Mouse (Mus musculus) left cerebral cortex, adult 2 months (tissue): ENCODE data around the gene Clec18a. TPM values are rescaled to one million over a fixed set of nuclear protein-coding genes. Genes with fewer than 3 reads are reported as not detected.
A peak's percentile ranks its signal among the peaks of the same experiment; 100 is the strongest.
"Not testable (repeated sequence)": the region's sequence is repeated elsewhere in the genome, so short reads cannot be mapped to it uniquely, and the experiment has no call there.

Experiments used
- DNase-seq, 2 experiments: peaks; one replicate each; pipeline ENCODE4 v3.0.0; 2021 to 2022; ENCODE audit warnings: low spot score in 2 of 2, mixed read lengths in 1 of 2; ENCODE audit errors: extremely low spot score in 1 of 2
- H3K27ac ChIP-seq: fragments of 200-600 bp; 2 replicates; pipeline ENCODE4 v1.8.1; 2022
- H3K4me3 ChIP-seq: fragments of 200-600 bp; 2 replicates; pipeline ENCODE4 v1.8.1; 2022
- CTCF ChIP-seq: fragments of 200-600 bp; IDR thresholded peaks from 2 replicates; pipeline ENCODE4 v1.8.1; 2022; ENCODE audit warnings: antibody characterized with exemption, mild to moderate bottlenecking, moderate library complexity
- intact Hi-C: fragments of 180-260 bp; cut with DNase I; formaldehyde crosslinking; loops from one replicate; pipeline ENCODE4 v1.15.1; 2025
- microRNA-seq, 2 experiments: library from miRNA; unstranded; fragments of <30 nt; microRNA quantifications; one replicate each; pipeline ENCODE4 v1.2.0; 2021
- total RNA-seq, 2 experiments: library from RNA; stranded (reverse); gene quantifications; 2 replicates each; pipeline ENCODE4 v1.2.3; 2021

Gene Clec18a
- total RNA-seq, 2 experiments from 2014 or later = 3.7 to 6.4 TPM

GRCm38 (mm10) chr8:111030045-111030444 is 62.2 kb downstream of the Clec18a start:
- no peak overlapping the region for H3K27ac ChIP-seq
- TF ChIP-seq CTCF = no peak
- no peak for DNase-seq
- intact Hi-C loops = no loop called here
- no peak overlapping the region for H3K4me3 ChIP-seq

- TF ChIP-seq CTCF = no peak
- no peak for DNase-seq
- intact Hi-C loops = no loop called here
- no peak overlapping the region for H3K4me3 ChIP-seq
- no peak overlapping the region for H3K27ac ChIP-seq
Measured at GRCm38 (mm10) chr8:111029589-111029988, 62.6 kb downstream of the Clec18a start.

GRCm38 (mm10) chr8:111027391-111027937 is 64.8 kb downstream of the Clec18a start:
- intact Hi-C loops = no loop called here
- H3K27ac ChIP-seq = peak overlapping the region; percentile 87
- no peak; the same call in 1 of the 2 replicates for TF ChIP-seq CTCF
- DNase-seq = peak; percentile 89 to 93
- peak overlapping the region; percentile 82 for H3K4me3 ChIP-seq

GRCm38 (mm10) chr8:111026609-111027008 is 65.6 kb downstream of the Clec18a start:
- intact Hi-C loops, H3K27ac ChIP-seq, DNase-seq, H3K4me3 ChIP-seq: not testable (repeated sequence)

GRCm38 (mm10) chr8:111010230-111010991 is 81.8 kb downstream of the Clec18a start:
- H3K4me3 ChIP-seq, DNase-seq, H3K27ac ChIP-seq: not testable (repeated sequence)
- intact Hi-C loops = loop anchor here (1.0 kb wide), 1 partner anchor 31 kb away; no protein-coding TSS in a partner anchor

Small RNA genes within 50 kb of the gene (microRNA-seq; reads per million reads assigned to microRNA genes)
- gene Gm24103 (0 reads per million in 2 experiments), gene Mir3473d (0.48 to 0.49 reads per million in 2 experiments)

Other genes starting within 250 kb of the Clec18a start
- 10 to 100 TPM; 49.0 to 59.1 TPM for gene Cog4, start 245.8 kb downstream of the Clec18a start, total RNA-seq
- 10 to 100 TPM; 61.8 to 66.5 TPM for gene Sf3b3, start 245.6 kb downstream of the Clec18a start, total RNA-seq
- 10 to 100 TPM; 20.7 to 21.0 TPM for gene Fuk, start 189.9 kb downstream of the Clec18a start, total RNA-seq
- 10 to 100 TPM; 88.4 to 97.4 TPM for gene St3gal2, start 172.5 kb downstream of the Clec18a start, total RNA-seq
- gene Ddx19a, start 94.6 kb downstream of the Clec18a start, total RNA-seq = 10 to 100 TPM; 26.8 to 26.9 TPM
- gene Ddx19b, start 60.7 kb downstream of the Clec18a start, total RNA-seq = 10 to 100 TPM; 21.3 to 22.5 TPM
- gene Aars, start 59.3 kb downstream of the Clec18a start, total RNA-seq = 100 to 1,000 TPM in 1 of 2 experiments, 10 to 100 TPM in 1; 90.2 to 103 TPM
- gene Exosc6, start 36.1 kb downstream of the Clec18a start, total RNA-seq = not detected
- gene Pdpr, start 2.2 kb upstream of the Clec18a start, total RNA-seq = 10 to 100 TPM; 31.2 to 31.9 TPM
- gene Glg1, start 166.8 kb upstream of the Clec18a start, total RNA-seq = 100 to 1,000 TPM; 146 to 148 TPM
- 10 to 100 TPM; 19.6 to 19.9 TPM for gene Rfwd3, start 207.8 kb upstream of the Clec18a start, total RNA-seq
- under 1 TPM; 0.42 to 0.61 TPM for gene Mlkl, start 245.8 kb upstream of the Clec18a start, total RNA-seq